In genomic region chr5:77170593-77170992, GRCm38 (mm10) we compare ENCODE assay signal across 9 mouse cellular contexts. TPM values are rescaled to one million over a fixed set of nuclear protein-coding genes. Genes with fewer than 3 reads are reported as not detected.
DNase-seq lines count a peak whose midpoint lies in the region; ATAC-seq lines count a peak whose summit lies in the region.
"Had no signal": no experiment of that assay in that cellular context is flagged by ENCODE, and none has a peak within 500 bp of the region (broad histone marks: within the 10 kb centered on the region; RNA-seq: fewer than 3 reads in every experiment).

No protein-coding gene starts in this region.

- no peak overlapping the region for H3K4me2 ChIP-seq in intestine, embryonic 15.5 days (replicated peaks)

- peak; percentile 29 for DNase-seq in adrenal gland, postnatal 14 days
- DNase-seq in adrenal gland, adult 8-10 months, result no peak
- DNase-seq in layer of hippocampus, adult 9-10 months (ENCODE audit: low spot score), result peak; percentile 24
- DNase-seq in layer of hippocampus, adult 8-10 months (ENCODE audit: low spot score in 2 of 2), result no peak
- peak; percentile 70 for DNase-seq in brain, adult 2 months (ENCODE audit: low read depth, low spot score)
- DNase-seq in retina, postnatal 1 day, result peak; percentile 77
- no peak for DNase-seq in urinary bladder, postnatal 4 days (ENCODE audit: low spot score in 2 of 2)

- H3K4me1 ChIP-seq in intestine, embryonic 15.5 days (replicated peaks), result 0 out of 2 replicates have a peak, but pooled peaks cover 2% of the 10 kb centered on the region

- no peak overlapping the region for H3K27ac ChIP-seq in intestine, embryonic 15.5 days

- H3K27me3 ChIP-seq in intestine, embryonic 15.5 days (replicated peaks), result no peaks in the 10 kb centered on the region

- H3K9me3 ChIP-seq in intestine, embryonic 15.5 days, result no peaks in the 10 kb centered on the region

- no peak overlapping the region for H3K9ac ChIP-seq in intestine, embryonic 15.5 days

- ATAC-seq in intestine, embryonic 15.5 days, result peak; percentile 74

- H3K36me3 ChIP-seq in intestine, embryonic 15.5 days, result no peaks in the 10 kb centered on the region

- no peak overlapping the region for H3K4me3 ChIP-seq in intestine, embryonic 15.5 days (replicated peaks)

- WGBS in intestine, embryonic 15.5 days, result 62% methylated on average over 5 of the region's 5 CpGs

RNA-seq across cellular contexts. Expression of gene Spink2, which starts 40.7 kb away (rescaled TPM):
- 0.64 TPM in 1 of 2 replicates, not detected in the other for total RNA-seq in adrenal gland, postnatal 14 days (2021)
- not detected for total RNA-seq in adrenal gland, adult 8-10 months (2022)
- not detected for total RNA-seq in layer of hippocampus, adult 8-10 months (2022)
- 1.4 and 1.8 TPM in 2 replicates for polyA plus RNA-seq in intestine, embryonic 15.5 days (2015; fragmentation: Nextera tagmentation; extraction: Ambion mirVana)
- total RNA-seq: layer of hippocampus, postnatal 10 days had no signal

RNA-seq across cellular contexts. Expression of gene Hopx, which starts 55.7 kb away (rescaled TPM):
- total RNA-seq in adrenal gland, postnatal 14 days (2021), result 9.0 and 10.5 TPM in 2 replicates
- total RNA-seq in adrenal gland, adult 8-10 months (2022), result 1 to 10 TPM; 1.5 to 4.1 (median 2.1) TPM
- 10 to 100 TPM; 67.3 to 87.2 (median 72.1) TPM for total RNA-seq in layer of hippocampus, adult 8-10 months (2022)
- 3.5 and 3.8 TPM in 2 replicates for polyA plus RNA-seq in intestine, embryonic 15.5 days (2015; fragmentation: Nextera tagmentation; extraction: Ambion mirVana)

Comparison
In these comparisons a context has a peak if more than half of its experiments do, and no peak if none do; other contexts are left out.
1. DNase-seq: peak in adrenal gland, postnatal 14 days (single experiment), layer of hippocampus, adult 9-10 months (single experiment), brain, adult 2 months (single experiment) and retina, postnatal 1 day (single experiment); none in adrenal gland, adult 8-10 months (single experiment), layer of hippocampus, adult 8-10 months (0 of 2) and urinary bladder, postnatal 4 days (0 of 2).